ENCODE assay signal across 8 mouse cellular contexts in the genomic region with DNA sequence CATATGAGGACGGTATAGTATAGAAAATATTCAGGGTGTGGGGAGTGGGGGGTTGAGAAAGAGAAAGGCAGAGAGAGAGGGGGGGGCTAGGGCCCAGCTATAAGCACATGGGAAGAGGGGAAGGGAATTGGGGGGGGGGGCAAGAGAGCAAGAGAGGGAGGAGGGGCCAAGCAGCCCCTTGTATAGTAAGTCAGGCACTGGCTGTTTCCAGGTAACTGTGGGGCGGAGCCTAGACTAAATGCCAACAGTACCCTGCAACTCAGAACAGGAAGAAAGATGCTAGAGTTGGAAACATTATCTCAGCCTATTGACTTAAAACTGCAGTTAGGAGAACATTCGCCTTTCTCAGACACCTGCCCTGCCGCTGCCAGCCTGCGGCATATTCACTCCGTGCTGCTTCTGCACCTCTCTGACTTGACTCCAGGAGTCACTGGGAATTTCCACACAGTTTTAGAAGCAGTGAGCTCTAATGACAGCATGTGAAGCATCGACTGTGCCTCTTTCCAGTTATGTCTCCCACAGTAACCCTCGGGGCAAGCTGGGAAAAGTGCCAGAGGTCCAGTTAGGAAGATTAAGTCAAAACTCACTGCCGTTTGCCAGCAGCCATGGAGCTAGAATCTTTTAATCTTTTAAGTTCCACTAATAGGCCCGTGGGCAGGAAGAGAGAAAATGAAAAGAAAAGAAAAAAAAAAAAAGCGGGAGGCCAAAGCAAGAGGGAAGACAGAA. TPM values are rescaled to one million over a fixed set of nuclear protein-coding genes. Genes with fewer than 3 reads are reported as not detected.
DNase-seq lines count a peak whose midpoint lies in the region; ATAC-seq lines count a peak whose summit lies in the region.

No protein-coding gene starts in this region.

- H3K36me3 ChIP-seq in heart, embryonic 13.5 days: no peaks in the 10 kb centered on the region
- H3K36me3 ChIP-seq in midbrain, embryonic 11.5 days (ENCODE audit: control insufficient read depth, insufficient read depth, low read length): no peaks in the 10 kb centered on the region
- no peaks in the 10 kb centered on the region for H3K36me3 ChIP-seq in liver, embryonic 11.5 days (ENCODE audit: control insufficient read depth, insufficient read depth, low read length)

- no peaks in the 10 kb centered on the region for H3K27me3 ChIP-seq in heart, embryonic 13.5 days (replicated peaks)
- H3K27me3 ChIP-seq in midbrain, embryonic 11.5 days (ENCODE audit: control insufficient read depth, insufficient read depth, low read length): no peaks in the 10 kb centered on the region
- H3K27me3 ChIP-seq in liver, embryonic 11.5 days (replicated peaks; ENCODE audit: control insufficient read depth, insufficient read depth, low read length): no peaks in the 10 kb centered on the region

- H3K4me3 ChIP-seq in heart, embryonic 13.5 days: no peak overlapping the region
- no peak overlapping the region for H3K4me3 ChIP-seq in midbrain, embryonic 11.5 days (ENCODE audit: low read depth, low read length)
- no peak overlapping the region for H3K4me3 ChIP-seq in liver, embryonic 11.5 days (ENCODE audit: low read depth, low read length)

- H3K9ac ChIP-seq in heart, embryonic 13.5 days: no peak overlapping the region
- H3K9ac ChIP-seq in midbrain, embryonic 11.5 days (ENCODE audit: low read length): no peak overlapping the region
- H3K9ac ChIP-seq in liver, embryonic 11.5 days (ENCODE audit: low read depth, low read length): no peak overlapping the region

- H3K4me2 ChIP-seq in heart, embryonic 13.5 days: peak overlapping the region; percentile 42
- no peak overlapping the region for H3K4me2 ChIP-seq in midbrain, embryonic 11.5 days
- no peak overlapping the region for H3K4me2 ChIP-seq in liver, embryonic 11.5 days

- no peak for ATAC-seq in heart, embryonic 13.5 days (ENCODE audit: extremely low read depth, insufficient number of reproducible peaks, low FRiP score, low TSS enrichment)
- ATAC-seq in midbrain, embryonic 11.5 days (ENCODE audit: low FRiP score): 0 out of 2 replicates have a peak, but pooled peaks have one; percentile 30
- no peak for ATAC-seq in liver, embryonic 11.5 days (replicated peaks; ENCODE audit: low FRiP score)

- H3K9me3 ChIP-seq in heart, embryonic 13.5 days: no peaks in the 10 kb centered on the region
- no peaks in the 10 kb centered on the region for H3K9me3 ChIP-seq in midbrain, embryonic 11.5 days (ENCODE audit: control insufficient read depth, low read length)
- no peaks in the 10 kb centered on the region for H3K9me3 ChIP-seq in liver, embryonic 11.5 days (ENCODE audit: control insufficient read depth, low read length)

- DNase-seq in right cerebral cortex, adult 18-20 months: peak; percentile 8
- DNase-seq in right cerebral cortex, postnatal 4 days: no peak
- DNase-seq in cerebellum, postnatal 36 days: peak; percentile 16 to 37
- DNase-seq in midbrain, embryonic 11.5 days (ENCODE audit: low spot score, missing footprints): no peak
- DNase-seq in thymus, postnatal 4 days: no peak
- no peak for DNase-seq in liver, embryonic 11.5 days (ENCODE audit: low spot score)
- no peak for DNase-seq in lung, postnatal 4 days

- H3K4me1 ChIP-seq in heart, embryonic 13.5 days: peaks cover 8% of the 10 kb centered on the region
- H3K4me1 ChIP-seq in midbrain, embryonic 11.5 days (ENCODE audit: control insufficient read depth, insufficient read depth, low read length): peaks cover 28% of the 10 kb centered on the region
- no peaks in the 10 kb centered on the region for H3K4me1 ChIP-seq in liver, embryonic 11.5 days (replicated peaks; ENCODE audit: control insufficient read depth, insufficient read depth, low read length)

- no peak overlapping the region for H3K27ac ChIP-seq in heart, embryonic 13.5 days (replicated peaks)
- H3K27ac ChIP-seq in midbrain, embryonic 11.5 days (ENCODE audit: low read depth, low read length): peak overlapping the region; percentile 48; the same call in 1 of the 2 replicates
- H3K27ac ChIP-seq in liver, embryonic 11.5 days (ENCODE audit: low read depth, low read length): no peak overlapping the region

- WGBS in heart, embryonic 13.5 days: 50% methylated on average over 11 of the region's 11 CpGs
- 58% methylated on average over 11 of the region's 11 CpGs for WGBS in midbrain, embryonic 11.5 days
- WGBS in liver, embryonic 11.5 days: 69% methylated on average over 11 of the region's 11 CpGs

RNA-seq across cellular contexts. Expression of gene Gtf2f2, which starts 20.6 kb away (rescaled TPM):
- 26.9 and 27.1 TPM in 2 replicates for polyA plus RNA-seq in heart, embryonic 13.5 days (2015; fragmentation: Nextera tagmentation; extraction: Ambion mirVana)
- polyA plus RNA-seq in midbrain, embryonic 11.5 days (2014; fragmentation: Nextera tagmentation; extraction: Ambion mirVana): 59.3 and 66.7 TPM in 2 replicates
- polyA plus RNA-seq in liver, embryonic 11.5 days (2014; fragmentation: Nextera tagmentation; extraction: Ambion mirVana): 56.9 and 59.6 TPM in 2 replicates

Comparison
In these comparisons a context has a peak if more than half of its experiments do, and no peak if none do; other contexts are left out.
1. DNase-seq: peak in right cerebral cortex, adult 18-20 months (single experiment) and cerebellum, postnatal 36 days (2 of 2); none in right cerebral cortex, postnatal 4 days (single experiment), midbrain, embryonic 11.5 days (single experiment), thymus, postnatal 4 days (single experiment), liver, embryonic 11.5 days (single experiment) and lung, postnatal 4 days (0 of 2).